Comparison of ENCODE assay signal across 9 mouse cellular contexts in the genomic region with DNA sequence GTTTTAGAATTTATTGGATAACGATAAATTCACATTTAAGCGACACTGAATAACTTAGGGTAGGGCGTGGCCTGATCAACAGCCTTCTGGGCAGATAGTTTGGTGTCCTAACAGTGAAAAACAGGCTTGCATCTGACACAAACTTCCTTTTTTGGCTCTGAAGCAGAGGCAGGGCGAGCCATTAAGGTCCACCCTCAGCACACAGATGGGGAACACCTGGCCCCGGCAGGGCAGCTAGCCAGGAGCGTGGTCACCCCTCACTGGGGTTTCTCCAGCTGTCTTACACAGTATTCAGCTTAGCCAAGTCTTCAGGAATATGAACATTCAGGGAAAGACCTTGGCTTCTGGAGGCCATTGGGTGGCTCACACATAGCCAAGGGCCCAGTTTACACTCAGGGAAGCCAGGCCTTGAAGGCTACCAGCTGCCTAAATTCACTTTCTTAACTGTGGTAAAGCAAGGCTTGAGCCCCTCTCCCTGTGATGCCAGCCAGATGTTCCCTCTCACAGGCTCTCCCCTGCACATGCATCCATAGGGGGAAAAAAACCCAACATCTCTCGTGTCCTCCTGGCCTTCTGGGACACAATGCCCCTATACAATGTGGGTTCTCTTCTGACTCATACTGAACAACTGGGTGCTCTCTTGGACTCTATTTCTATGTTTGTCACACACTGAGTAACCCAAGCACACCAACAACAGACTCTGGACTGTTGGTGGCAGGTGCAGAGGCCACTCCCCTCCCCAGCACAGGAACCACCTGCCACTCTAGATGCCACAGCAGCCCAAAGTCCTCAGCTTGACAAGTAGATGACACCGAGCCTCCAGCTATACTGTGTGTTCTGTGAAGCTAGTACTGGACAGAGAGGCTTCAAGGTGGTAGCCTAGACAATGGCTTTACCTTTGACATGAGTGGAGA. TPM values are rescaled to one million over a fixed set of nuclear protein-coding genes. Genes with fewer than 3 reads are reported as not detected.
DNase-seq lines count a peak whose midpoint lies in the region; ATAC-seq and TF ChIP-seq lines count a peak whose summit lies in the region.
"Had no signal": no experiment of that assay in that cellular context is flagged by ENCODE, and none has a peak within 500 bp of the region (broad histone marks: within the 10 kb centered on the region; RNA-seq: fewer than 3 reads in every experiment).

No protein-coding gene starts in this region.

- peak overlapping the region; percentile 89 for H3K27ac ChIP-seq in kidney, embryonic 15.5 days
- H3K27ac ChIP-seq in liver, postnatal 0 days (ENCODE audit: low read depth), result peak overlapping the region; percentile 80
- peak overlapping the region; percentile 99 for H3K27ac ChIP-seq in thymus, adult 2 months (ENCODE audit: control insufficient read depth, insufficient read depth, low read length)

- H3K36me3 ChIP-seq in kidney, embryonic 15.5 days, result no peaks in the 10 kb centered on the region
- no peaks in the 10 kb centered on the region for H3K36me3 ChIP-seq in liver, postnatal 0 days (replicated peaks; ENCODE audit: insufficient read depth, low read length)
- no peaks in the 10 kb centered on the region for H3K36me3 ChIP-seq in thymus, adult 2 months (ENCODE audit: control insufficient read depth, insufficient read depth, low read length)

- no peaks in the 10 kb centered on the region for H3K27me3 ChIP-seq in kidney, embryonic 15.5 days
- H3K27me3 ChIP-seq in liver, postnatal 0 days (ENCODE audit: insufficient read depth, low read length), result no peaks in the 10 kb centered on the region
- H3K27me3 ChIP-seq in thymus, adult 2 months (ENCODE audit: control insufficient read depth, insufficient read depth, low read length), result no peaks in the 10 kb centered on the region

- WGBS in kidney, embryonic 15.5 days, result 45% methylated on average over 8 of the region's 8 CpGs
- WGBS in liver, postnatal 0 days (ENCODE audit: insufficient replicate concordance), result 54% methylated on average over 8 of the region's 8 CpGs
- WGBS in thymus, adult 2 months, result 20% methylated on average over 8 of the region's 8 CpGs

- no peak overlapping the region for H3K4me2 ChIP-seq in kidney, embryonic 15.5 days
- no peak overlapping the region for H3K4me2 ChIP-seq in liver, postnatal 0 days (ENCODE audit: low read depth, low read length)

- 0 out of 2 replicates have a peak, but pooled peaks have one; percentile 12 for ATAC-seq in kidney, embryonic 15.5 days (replicated peaks; ENCODE audit: low FRiP score)
- peak; percentile 58 for ATAC-seq in liver, postnatal 0 days

- TF ChIP-seq EP300 in liver, postnatal 0 days (IDR thresholded peaks at IDR 0.05; ENCODE audit: low read depth), result no peak

- intact Hi-C loops in left cerebral cortex, postnatal 14 days (cut with DNase I), result no loop called here

- no peak overlapping the region for H3K9ac ChIP-seq in kidney, embryonic 15.5 days
- no peak overlapping the region for H3K9ac ChIP-seq in liver, postnatal 0 days (replicated peaks)

- no peaks in the 10 kb centered on the region for H3K9me3 ChIP-seq in kidney, embryonic 15.5 days (replicated peaks)
- no peaks in the 10 kb centered on the region for H3K9me3 ChIP-seq in liver, postnatal 0 days (ENCODE audit: low read length)

- TF ChIP-seq POLR2A in thymus, adult 2 months (IDR thresholded peaks at IDR 0.05; ENCODE audit: control insufficient read depth, extremely low read depth, insufficient read depth, low read length, poor library complexity), result no peak

- no peak for TF ChIP-seq CTCF in liver, postnatal 0 days (IDR thresholded peaks at IDR 0.05; ENCODE audit: low read depth)
- TF ChIP-seq CTCF in thymus, adult 2 months (IDR thresholded peaks at IDR 0.05; ENCODE audit: borderline replicate concordance, control insufficient read depth, extremely low read depth, insufficient read depth, low read length, poor library complexity), result no peak; the same call in 1 of the 2 replicates

- H3K4me1 ChIP-seq in kidney, embryonic 15.5 days, result peaks cover 63% of the 10 kb centered on the region
- no peaks in the 10 kb centered on the region for H3K4me1 ChIP-seq in liver, postnatal 0 days (ENCODE audit: insufficient read depth)
- H3K4me1 ChIP-seq in thymus, adult 2 months (replicated peaks; ENCODE audit: control insufficient read depth, insufficient read depth, low read length), result peaks cover 70% of the 10 kb centered on the region

- DNase-seq in kidney, adult 18-20 months, result no peak
- DNase-seq in heart, adult 9 months (ENCODE audit: low spot score in 2 of 2), result peak; percentile 72 to 75
- DNase-seq in liver, postnatal 0 days, result peak; percentile 45
- DNase-seq in thymus, adult 2 months, result peak; percentile 61
- DNase-seq in frontal cortex, postnatal 10 days (ENCODE audit: low spot score in 2 of 2), result no peak
- DNase-seq in layer of hippocampus, postnatal 25 days (ENCODE audit: extremely low spot score in 1 of 2, low spot score in 1 of 2), result no peak
- no peak for DNase-seq in left cerebral cortex, postnatal 14 days (ENCODE audit: low spot score in 2 of 2)

- no peak overlapping the region for H3K4me3 ChIP-seq in kidney, embryonic 15.5 days (replicated peaks)
- no peak overlapping the region for H3K4me3 ChIP-seq in liver, postnatal 0 days (ENCODE audit: low read depth, low read length)
- H3K4me3 ChIP-seq in thymus, adult 2 months (ENCODE audit: control insufficient read depth, insufficient read depth, low read length), result no peak overlapping the region
- H3K4me3 ChIP-seq: erythroblast, embryonic 14.5 days had no signal

RNA-seq across cellular contexts. Expression of gene Sorcs2, which starts 20.2 kb away (rescaled TPM):
- polyA plus RNA-seq in kidney, embryonic 15.5 days (2015; fragmentation: Nextera tagmentation; extraction: Ambion mirVana), result 11.0 and 12.9 TPM in 2 replicates
- 0.30 and 0.33 TPM in 2 replicates for polyA plus RNA-seq in liver, postnatal 0 days (2015; fragmentation: Nextera tagmentation; extraction: Ambion mirVana)
- polyA plus RNA-seq in thymus, adult 2 months (2012; rRNA removed), result 5.7 TPM in 2 replicates
- total RNA-seq in layer of hippocampus, postnatal 25 days (2021), result 10 to 100 TPM; 52.4 to 53.8 TPM
- total RNA-seq in left cerebral cortex, postnatal 14 days (2021), result 10 to 100 TPM; 48.2 to 49.2 TPM
- polyA plus RNA-seq: erythroblast, embryonic 14.5 days had no signal

Comparison
In these comparisons a context has a peak if more than half of its experiments do, and no peak if none do; other contexts are left out.
1. DNase-seq: peak in heart, adult 9 months (2 of 2), liver, postnatal 0 days (single experiment) and thymus, adult 2 months (single experiment); none in kidney, adult 18-20 months (single experiment), frontal cortex, postnatal 10 days (0 of 2), layer of hippocampus, postnatal 25 days (0 of 2) and left cerebral cortex, postnatal 14 days (0 of 2).
2. Peak in every context shown above with its lines, with median percentiles within 50 percentile points of each other: H3K27ac ChIP-seq.